Mouse (Mus musculus) midbrain, postnatal 0 days (tissue): ENCODE results near the gene Ghdc. TPM values are rescaled to one million over a fixed set of nuclear protein-coding genes. Genes with fewer than 3 reads are reported as not detected.

Experiments
- ATAC-seq: fragments of 200-750 bp; cut with Nextera tagmentation; 2 replicates; pipeline ENCODE4 v1.8.0; 2017; ENCODE audit warnings: moderate number of reproducible peaks, mild to moderate bottlenecking, moderate TSS enrichment, moderate library complexity; ENCODE audit not compliant: low FRiP score
- DNase-seq: peaks from one replicate; pipeline ENCODE4 v3.0.0-alpha.2; 2015; ENCODE audit warnings: low spot score
- H3K27ac ChIP-seq: fragments of 300-500 bp; sonication (generic); 2 replicates; pipeline ENCODE4 v1.5.1; 2014; ENCODE audit warnings: low read depth, mild to moderate bottlenecking, low read length, mixed read lengths
- H3K27me3 ChIP-seq: fragments of 300-500 bp; sonication (generic); 2 replicates; pipeline ENCODE4 v1.6.1; 2014; ENCODE audit warnings: low read length, control low read depth, mixed read lengths; ENCODE audit not compliant: insufficient read depth
- H3K36me3 ChIP-seq: fragments of 300-500 bp; sonication (generic); 2 replicates; pipeline ENCODE4 v1.6.1; 2014; ENCODE audit warnings: low read length, control low read depth, mixed read lengths; ENCODE audit not compliant: insufficient read depth
- H3K4me1 ChIP-seq: fragments of 300-500 bp; sonication (generic); 2 replicates; pipeline ENCODE4 v1.6.1; 2014; ENCODE audit warnings: mild to moderate bottlenecking, control low read depth, antibody characterized with exemption, low read length, mixed read lengths; ENCODE audit not compliant: insufficient read depth
- H3K4me2 ChIP-seq: fragments of 300-500 bp; sonication (generic); 2 replicates; pipeline ENCODE4 v1.6.1; 2014; ENCODE audit warnings: low read depth, mild to moderate bottlenecking, low read length, mixed read lengths; ENCODE audit not compliant: poor library complexity, severe bottlenecking
- H3K4me3 ChIP-seq: fragments of 300-500 bp; sonication (generic); 2 replicates; pipeline ENCODE4 v1.5.1; 2014; ENCODE audit warnings: low read depth, mild to moderate bottlenecking, low read length, moderate library complexity
- H3K9ac ChIP-seq: fragments of 300-500 bp; sonication (generic); replicated peaks from 2 replicates; pipeline ENCODE4 v1.6.1; 2014; ENCODE audit warnings: mild to moderate bottlenecking, low read length, moderate library complexity, mixed read lengths; ENCODE audit not compliant: poor library complexity, severe bottlenecking
- H3K9me3 ChIP-seq: fragments of 300-500 bp; sonication (generic); 2 replicates; pipeline ENCODE4 v1.6.1; 2016; ENCODE audit warnings: low read length, control low read depth
- CTCF ChIP-seq: IDR thresholded peaks from 2 replicates; pipeline ENCODE4 v1.5.1; 2016; ENCODE audit warnings: antibody characterized with exemption, mild to moderate bottlenecking
- WGBS: fragments of 180-500 bp; shearing (Covaris S2); extraction: QIAGEN DNeasy Blood & Tissue Kit; methylation state at CpG from one replicate; pipeline ENCODE4 v1.1.7; 2014; 5-methylcytosine and 5-hydroxymethylcytosine counted together
- polyA plus RNA-seq: library from polyadenylated mRNA; unstranded; fragments of >200 nt; fragmentation: Nextera tagmentation; extraction: Ambion mirVana; gene quantifications from 2 replicates; pipeline ENCODE4 v1.2.1, GENCODE M21; 2015
- total RNA-seq: library from RNA; depleted of rRNA; stranded (reverse); fragments of >200 nt; gene quantifications from 2 replicates; pipeline ENCODE4 v1.2.3, GENCODE M21; 2014

The Ghdc gene
- total and polyA plus RNA-seq, 2 experiments from 2014 or later: 6.7 to 14.1 TPM

GRCm38 (mm10) chr11:100738066-100738604 lies 32.6 kb downstream of the Ghdc start, which contains the start of gene Rab5c:
Gene Rab5c (minus strand): TSS chr11:100738215.
- no peaks in the 10 kb centered on the region for H3K9me3 ChIP-seq
- no peaks in the 10 kb centered on the region for H3K27me3 ChIP-seq
- peak; percentile 42 for TF ChIP-seq CTCF
- ATAC-seq (peak; percentile 98), DNase-seq (peak; percentile 99)
- H3K27ac ChIP-seq: peak within 1 kb of the TSS; percentile 79
- WGBS: under 1% methylated on average over 39 of the region's 39 CpGs
- H3K4me3 ChIP-seq: peak within 1 kb of the TSS; percentile 96
- no peaks in the 10 kb centered on the region for H3K4me1 ChIP-seq
- H3K9ac ChIP-seq: peak within 1 kb of the TSS; percentile 96
- H3K36me3 ChIP-seq: peaks cover 10% of the 10 kb centered on the region
- H3K4me2 ChIP-seq: peak within 1 kb of the TSS; percentile 74

DNA sequence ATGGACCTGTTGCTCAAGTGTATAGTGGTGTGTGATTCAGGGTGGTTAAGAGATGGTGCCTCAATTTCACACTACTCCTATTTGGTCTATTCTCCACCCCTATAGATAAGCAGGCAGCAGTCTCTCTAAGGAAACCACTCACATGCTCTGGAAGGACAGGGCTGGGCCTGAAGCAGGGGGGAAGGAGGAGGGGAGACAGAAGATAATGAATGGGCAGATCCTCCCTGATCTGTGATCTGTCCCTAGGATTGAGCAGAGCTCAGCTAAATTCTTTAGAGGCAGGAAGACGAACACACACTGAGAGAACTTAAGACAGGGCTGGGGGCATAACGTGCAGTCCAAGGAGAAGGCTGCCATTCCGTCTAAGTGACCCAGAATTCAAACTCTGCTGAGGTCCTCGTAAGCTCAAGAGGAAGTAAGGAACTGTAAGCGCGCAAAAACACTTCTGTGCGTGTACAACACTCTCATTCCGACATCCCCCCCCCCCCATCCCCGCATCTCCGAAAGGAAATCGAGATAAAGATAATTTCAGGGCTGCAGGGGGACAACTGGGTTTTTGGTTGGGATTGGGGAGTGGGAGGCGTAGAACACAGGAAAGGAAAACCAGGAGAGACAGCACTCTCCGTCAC lies 33.5 kb downstream of the Ghdc start:
- no peak for ATAC-seq
- TF ChIP-seq CTCF: no peak
- peak overlapping the region; percentile 74 for H3K4me2 ChIP-seq
- H3K36me3 ChIP-seq: peaks cover 8% of the 10 kb centered on the region
- H3K27me3 ChIP-seq: no peaks in the 10 kb centered on the region
- H3K9me3 ChIP-seq: no peaks in the 10 kb centered on the region
- H3K4me1 ChIP-seq: no peaks in the 10 kb centered on the region
- peak overlapping the region; percentile 96 for H3K9ac ChIP-seq
- H3K4me3 ChIP-seq: peak overlapping the region; percentile 96
- no peak for DNase-seq
- WGBS: 3% methylated on average over 13 of the region's 13 CpGs
- H3K27ac ChIP-seq: peak overlapping the region; percentile 67

GRCm38 (mm10) chr11:100736746-100737080 lies 34.0 kb downstream of the Ghdc start:
- ATAC-seq (no peak), DNase-seq (no peak)
- Histone ChIP-seq H3K4me3 (peak overlapping the region; percentile 96), H3K27ac (no peak overlapping the region), H3K4me1 (no peaks in the 10 kb centered on the region), H3K9me3 (no peaks in the 10 kb centered on the region), H3K27me3 (no peaks in the 10 kb centered on the region), H3K9ac (0 out of 2 replicates have a peak overlapping the region, but pooled peaks have one; percentile 96), H3K4me2 (peak overlapping the region; percentile 74), H3K36me3 (peaks cover 8% of the 10 kb centered on the region)
- no peak for TF ChIP-seq CTCF
- 81% methylated on average over 4 of the region's 4 CpGs for WGBS

DNA sequence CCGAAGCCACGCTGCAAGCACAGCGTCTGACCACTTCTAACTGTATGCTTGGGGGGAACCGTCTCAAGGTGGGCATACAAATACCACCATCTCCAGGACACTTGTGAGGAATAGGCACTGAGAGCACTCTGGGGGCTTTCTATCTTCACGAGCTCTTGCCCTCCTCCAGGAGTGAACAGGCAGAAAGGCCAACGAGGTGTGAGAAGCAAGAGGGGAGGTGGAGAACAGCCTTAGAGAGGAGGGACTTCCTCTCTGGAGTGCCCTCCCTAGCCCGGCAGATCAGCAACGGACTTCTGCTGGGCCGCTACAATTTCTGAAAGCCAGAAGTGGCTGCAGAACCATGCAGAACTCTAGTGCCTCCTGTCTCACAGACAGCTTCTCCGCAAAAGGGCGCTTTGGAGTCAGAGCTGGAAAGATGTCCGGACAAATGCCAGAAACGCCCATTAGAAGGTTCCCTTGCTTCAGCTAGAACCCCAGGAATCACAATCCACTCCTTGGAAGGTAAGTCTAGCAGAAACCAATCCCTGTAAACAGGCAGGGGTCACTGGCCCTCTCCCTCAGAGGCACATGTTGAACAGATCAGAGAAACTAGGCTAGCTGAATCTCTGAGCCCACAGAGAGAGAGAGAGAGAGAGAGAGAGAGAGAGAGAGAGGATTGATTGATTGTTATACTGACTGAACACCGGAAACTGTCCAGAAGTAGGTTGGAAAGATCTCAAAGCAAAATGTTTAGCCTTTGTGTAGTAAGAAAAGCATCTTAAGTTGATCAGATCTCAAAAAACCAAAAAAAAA lies 34.6 kb downstream of the Ghdc start:
- H3K4me3 ChIP-seq: no peak overlapping the region
- no peak for ATAC-seq
- no peak for TF ChIP-seq CTCF
- WGBS: 84% methylated on average over 14 of the region's 14 CpGs
- no peak for DNase-seq
- no peak overlapping the region for H3K27ac ChIP-seq
- H3K9me3 ChIP-seq: no peaks in the 10 kb centered on the region
- H3K36me3 ChIP-seq: peaks cover 2% of the 10 kb centered on the region; the same call in 1 of the 2 replicates
- 0 out of 2 replicates have a peak overlapping the region, but pooled peaks have one; percentile 74 for H3K4me2 ChIP-seq
- no peaks in the 10 kb centered on the region for H3K27me3 ChIP-seq
- no peak overlapping the region for H3K9ac ChIP-seq
- no peaks in the 10 kb centered on the region for H3K4me1 ChIP-seq

DNA sequence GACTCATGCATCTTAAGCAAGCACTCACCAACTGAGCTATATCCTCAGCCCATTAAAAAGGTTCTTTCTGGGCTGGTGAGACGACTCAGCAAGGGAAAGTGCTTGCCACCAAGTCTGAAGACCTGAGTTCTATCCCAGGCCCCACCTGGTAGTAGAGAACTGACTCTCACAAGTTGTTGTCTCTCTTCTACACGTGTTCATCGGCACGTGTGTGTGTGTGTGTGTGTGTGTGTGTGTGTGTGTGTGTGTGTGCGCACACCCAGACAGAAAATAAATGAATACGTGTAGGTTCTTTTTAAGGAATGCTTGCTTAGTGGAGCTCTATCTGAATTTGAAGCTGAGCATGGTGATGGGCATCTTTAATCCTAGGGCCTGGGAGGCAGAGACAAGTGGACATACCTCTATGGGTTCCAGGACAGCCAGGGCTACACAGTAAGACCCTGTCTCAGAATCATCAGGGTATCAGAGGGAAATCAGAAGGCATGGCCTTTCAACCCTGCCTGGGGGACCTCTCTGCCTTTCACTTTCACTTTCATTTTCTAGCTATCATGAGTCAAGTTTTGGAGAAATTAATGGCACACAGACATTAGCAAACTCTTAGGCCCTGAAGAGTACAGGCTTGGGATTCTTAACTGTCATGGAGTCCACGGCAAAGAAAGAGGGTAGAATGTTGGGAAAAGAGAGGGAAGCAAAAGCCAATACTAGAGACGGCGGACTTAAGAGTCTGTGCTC lies 35.5 kb downstream of the Ghdc start:
- Histone ChIP-seq H3K36me3 (no peaks in the 10 kb centered on the region), H3K4me2 (no peak overlapping the region), H3K9me3 (no peaks in the 10 kb centered on the region), H3K9ac (no peak overlapping the region), H3K27ac (no peak overlapping the region), H3K4me3 (no peak overlapping the region), H3K27me3 (no peaks in the 10 kb centered on the region), H3K4me1 (no peaks in the 10 kb centered on the region)
- WGBS: 90% methylated on average over 9 of the region's 9 CpGs
- ATAC-seq (no peak), DNase-seq (no peak)
- no peak for TF ChIP-seq CTCF
